Mouse (Mus musculus): Measurements from ENCODE around the gene Usp49. TPM values are rescaled to one million over a fixed set of nuclear protein-coding genes. Genes with fewer than 3 reads are reported as not detected.

Gene Usp49
- total RNA-seq, 2 experiments from 2014 or later: 9.6 to 13.1 TPM

- H3K4me3 ChIP-seq: peak overlapping the region; percentile 93
- intact Hi-C loops (cut with DNase I): loop anchor here (5.0 to 10.0 kb wide), 3 partner anchors 75 to 323 kb away; partner anchors contain the start of genes Bysl, Gm20517, Med20 and Mrps10
- peak overlapping the region; percentile 90 for H3K27ac ChIP-seq
- no peak for TF ChIP-seq CTCF (IDR thresholded peaks at IDR 0.05)
- DNase-seq (ENCODE audit: extremely low spot score in 1 of 2, low spot score in 2 of 2): peak; percentile 95 to 97
These were observed 57.2 kb downstream of the Usp49 start for GRCm38 (mm10) chr17:47687409-47688343.

- DNase-seq (ENCODE audit: extremely low spot score in 1 of 2, low spot score in 2 of 2): no peak
- TF ChIP-seq CTCF (IDR thresholded peaks at IDR 0.05): no peak
- Histone ChIP-seq H3K27ac (peak within 1 kb of the TSS; percentile 90), H3K4me3 (peak within 1 kb of the TSS; percentile 93)
- intact Hi-C loops (cut with DNase I): loop anchor here (5.0 to 10.0 kb wide), 3 partner anchors 76 to 323 kb away; partner anchors contain the start of genes Bysl, Gm20517, Med20 and Mrps10
These were observed 57.8 kb downstream of the Usp49 start, which contains the start of gene Tomm6 for GRCm38 (mm10) chr17:47688344-47688607. Gene Tomm6, minus strand, starts transcription at chr17:47688386.

GRCm38 (mm10) chr17:47688608-47689575, 58.4 kb downstream of the Usp49 start, which contains the start of gene Frs3:
Gene Frs3, plus strand, starts transcription at chr17:47689030.
- DNase-seq (ENCODE audit: extremely low spot score in 1 of 2, low spot score in 2 of 2): peak; percentile 78 to 81
- peak; percentile 18 for TF ChIP-seq CTCF (IDR thresholded peaks at IDR 0.05)
- H3K4me3 ChIP-seq: peak within 1 kb of the TSS; percentile 93
- H3K27ac ChIP-seq: peak within 1 kb of the TSS; percentile 90
- intact Hi-C loops (cut with DNase I): loop anchor here (5.0 to 10.0 kb wide), 3 partner anchors 77 to 324 kb away; partner anchors contain the start of genes Bysl, Gm20517, Med20 and Mrps10

- DNase-seq (ENCODE audit: extremely low spot score in 1 of 2, low spot score in 2 of 2): no peak
- intact Hi-C loops (cut with DNase I): loop anchor here (5.0 to 10.0 kb wide), 3 partner anchors 78 to 325 kb away; partner anchors contain the start of genes Bysl, Gm20517, Med20 and Mrps10
- Histone ChIP-seq H3K27ac (no peak overlapping the region; the same call in 1 of the 2 replicates), H3K4me3 (peak overlapping the region; percentile 93)
- TF ChIP-seq CTCF (IDR thresholded peaks at IDR 0.05): no peak; the same call in 1 of the 2 replicates
These were observed 59.4 kb downstream of the Usp49 start for GRCm38 (mm10) chr17:47689894-47690293.

- no peak overlapping the region for H3K4me3 ChIP-seq
- intact Hi-C loops (cut with DNase I): no loop called here
- TF ChIP-seq CTCF (IDR thresholded peaks at IDR 0.05): no peak
These were observed 61.2 kb downstream of the Usp49 start for GRCm38 (mm10) chr17:47691650-47692049.

GRCm38 (mm10) chr17:47693671-47694441, 63.4 kb downstream of the Usp49 start:
- TF ChIP-seq CTCF (IDR thresholded peaks at IDR 0.05): no peak
- intact Hi-C loops (cut with DNase I): no loop called here
- peak overlapping the region; percentile 79 for H3K4me3 ChIP-seq
- no peak overlapping the region for H3K27ac ChIP-seq
- DNase-seq (ENCODE audit: extremely low spot score in 1 of 2, low spot score in 2 of 2): no peak

More at GRCm38 (mm10) chr17:47691650-47692049, 61.2 kb downstream of the Usp49 start:
- no peak for DNase-seq (ENCODE audit: extremely low spot score in 1 of 2, low spot score in 2 of 2)
- no peak overlapping the region for H3K27ac ChIP-seq

GRCm38 (mm10) chr17:47694442-47694502, 63.8 kb downstream of the Usp49 start, which contains the start of gene Gm21981:
Gene Gm21981, minus strand, starts transcription at chr17:47694455.
- Histone ChIP-seq H3K4me3 (peak within 1 kb of the TSS; percentile 79), H3K27ac (peak within 1 kb of the TSS; percentile 85)
- TF ChIP-seq CTCF (IDR thresholded peaks at IDR 0.05): no peak
- DNase-seq (ENCODE audit: extremely low spot score in 1 of 2, low spot score in 2 of 2): no peak
- intact Hi-C loops (cut with DNase I): no loop called here

- Histone ChIP-seq H3K27ac (peak within 1 kb of the TSS; percentile 85), H3K4me3 (peak within 1 kb of the TSS; percentile 79)
- intact Hi-C loops (cut with DNase I): no loop called here
- peak; percentile 96 to 97 for DNase-seq (ENCODE audit: extremely low spot score in 1 of 2, low spot score in 2 of 2)
- TF ChIP-seq CTCF (IDR thresholded peaks at IDR 0.05): peak; percentile 69
These were observed 64.2 kb downstream of the Usp49 start, which contains the start of gene Prickle4 for GRCm38 (mm10) chr17:47694503-47695336. Gene Prickle4, minus strand, starts transcription at chr17:47694736.

- intact Hi-C loops (cut with DNase I): no loop called here
These were observed 64.8 kb downstream of the Usp49 start for GRCm38 (mm10) chr17:47695337-47695710.

GRCm38 (mm10) chr17:47698156-47698555, 67.7 kb downstream of the Usp49 start:
- intact Hi-C loops (cut with DNase I): no loop called here

More at GRCm38 (mm10) chr17:47695337-47695710, 64.8 kb downstream of the Usp49 start:
- peak overlapping the region; percentile 85 for H3K27ac ChIP-seq
- peak overlapping the region; percentile 79 for H3K4me3 ChIP-seq
- no peak for DNase-seq (ENCODE audit: extremely low spot score in 1 of 2, low spot score in 2 of 2)
- no peak for TF ChIP-seq CTCF (IDR thresholded peaks at IDR 0.05)

More at GRCm38 (mm10) chr17:47698156-47698555, 67.7 kb downstream of the Usp49 start:
- peak in 1 of 2 experiments; percentile 6 for DNase-seq (ENCODE audit: extremely low spot score in 1 of 2, low spot score in 2 of 2)
- no peak for TF ChIP-seq CTCF (IDR thresholded peaks at IDR 0.05)
- Histone ChIP-seq H3K4me3 (no peak overlapping the region), H3K27ac (no peak overlapping the region)

Measured in left cerebral cortex, adult 2 months (tissue).